Mouse (Mus musculus): Measurements from ENCODE around the gene Tmsb15b1. TPM values are rescaled to one million over a fixed set of nuclear protein-coding genes. Genes with fewer than 3 reads are reported as not detected.

Tmsb15b1 gene
- polyA plus RNA-seq (2015; fragmentation: Nextera tagmentation; extraction: Ambion mirVana) = 17.3 and 23.6 TPM in 2 replicates

GRCm38 (mm10) chrX:136976424-136977084 is at the start of gene Tmsb15b1, which contains the start of gene Tmsb15l:
TSS of gene Tmsb15b1 (minus strand) at chrX:136976874.
TSS of gene Tmsb15l (minus strand) at chrX:136976869.
- WGBS = 28% methylated on average over 15 of the region's 15 CpGs
- ATAC-seq (ENCODE audit: insufficient number of reproducible peaks, low FRiP score, low TSS enrichment, low read depth) = peak; percentile 98

GRCm38 (mm10) chrX:137019310-137019709 is 42.6 kb upstream of the Tmsb15b1 start:
- H3K27ac ChIP-seq = no peak overlapping the region
- no peaks in the 10 kb centered on the region for H3K4me1 ChIP-seq
- H3K4me2 ChIP-seq = no peak overlapping the region
- H3K27me3 ChIP-seq = no peaks in the 10 kb centered on the region
- no peaks in the 10 kb centered on the region for H3K36me3 ChIP-seq
- H3K9me3 ChIP-seq = no peaks in the 10 kb centered on the region
- 21% methylated on average over 1 of the region's 1 CpGs for WGBS
- no peak overlapping the region for H3K4me3 ChIP-seq
- no peak for ATAC-seq (ENCODE audit: insufficient number of reproducible peaks, low FRiP score, low TSS enrichment, low read depth)
- H3K9ac ChIP-seq = no peak overlapping the region

More at GRCm38 (mm10) chrX:136976424-136977084, at the start of gene Tmsb15b1, which contains the start of gene Tmsb15l:
- Histone ChIP-seq H3K36me3 (no peaks in the 10 kb centered on the region), H3K27me3 (no peaks in the 10 kb centered on the region), H3K9me3 (no peaks in the 10 kb centered on the region), H3K4me2 (peak within 1 kb of the TSS; percentile 45), H3K4me3 (peak within 1 kb of the TSS; percentile 47), H3K9ac (peak within 1 kb of the TSS; percentile 37; the same call in 1 of the 2 replicates), H3K4me1 (no peaks in the 10 kb centered on the region), H3K27ac (no peak within 1 kb of the TSS)

GRCm38 (mm10) chrX:137017668-137018067 is 41.0 kb upstream of the Tmsb15b1 start:
- 44% methylated on average over 1 of the region's 1 CpGs for WGBS
- no peak overlapping the region for H3K9ac ChIP-seq
- H3K36me3 ChIP-seq = no peaks in the 10 kb centered on the region
- no peaks in the 10 kb centered on the region for H3K27me3 ChIP-seq
- no peak overlapping the region for H3K4me2 ChIP-seq
- H3K4me1 ChIP-seq = no peaks in the 10 kb centered on the region
- no peaks in the 10 kb centered on the region for H3K9me3 ChIP-seq
- no peak overlapping the region for H3K27ac ChIP-seq
- no peak overlapping the region for H3K4me3 ChIP-seq
- no peak for ATAC-seq (ENCODE audit: insufficient number of reproducible peaks, low FRiP score, low TSS enrichment, low read depth)

GRCm38 (mm10) chrX:137015099-137015709 is 38.5 kb upstream of the Tmsb15b1 start:
- H3K9me3 ChIP-seq = no peaks in the 10 kb centered on the region
- 57% methylated on average over 6 of the region's 6 CpGs for WGBS
- H3K27me3 ChIP-seq = no peaks in the 10 kb centered on the region
- no peak for ATAC-seq (ENCODE audit: insufficient number of reproducible peaks, low FRiP score, low TSS enrichment, low read depth)
- no peak overlapping the region for H3K27ac ChIP-seq
- H3K36me3 ChIP-seq = no peaks in the 10 kb centered on the region; the same call in 1 of the 2 replicates
- H3K9ac ChIP-seq = no peak overlapping the region
- no peaks in the 10 kb centered on the region for H3K4me1 ChIP-seq
- no peak overlapping the region for H3K4me3 ChIP-seq
- no peak overlapping the region for H3K4me2 ChIP-seq

GRCm38 (mm10) chrX:136996256-136996655 is 19.6 kb upstream of the Tmsb15b1 start:
- Histone ChIP-seq H3K4me3 (no peak overlapping the region), H3K4me2 (no peak overlapping the region), H3K9me3 (no peaks in the 10 kb centered on the region), H3K4me1 (no peaks in the 10 kb centered on the region), H3K9ac (no peak overlapping the region), H3K36me3 (no peaks in the 10 kb centered on the region), H3K27ac (no peak overlapping the region), H3K27me3 (peaks cover 27% of the 10 kb centered on the region; the same call in 1 of the 2 replicates)
- ATAC-seq (ENCODE audit: insufficient number of reproducible peaks, low FRiP score, low TSS enrichment, low read depth) = no peak
- WGBS = 78% methylated on average over 2 of the region's 2 CpGs

- no peaks in the 10 kb centered on the region for H3K4me1 ChIP-seq
- no peak overlapping the region for H3K9ac ChIP-seq
Measured at GRCm38 (mm10) chrX:136993641-136994040, 17.0 kb upstream of the Tmsb15b1 start.

GRCm38 (mm10) chrX:136992978-136993547 is 16.4 kb upstream of the Tmsb15b1 start, which contains the start of gene Zcchc18:
TSS of gene Zcchc18 (plus strand) at chrX:136993155.
- peaks cover 29% of the 10 kb centered on the region; the same call in 1 of the 2 replicates for H3K27me3 ChIP-seq
- peak within 1 kb of the TSS; percentile 45 for H3K4me3 ChIP-seq
- no peaks in the 10 kb centered on the region for H3K36me3 ChIP-seq
- H3K4me1 ChIP-seq = no peaks in the 10 kb centered on the region
- H3K9me3 ChIP-seq = no peaks in the 10 kb centered on the region
- no peak within 1 kb of the TSS for H3K27ac ChIP-seq
- peak within 1 kb of the TSS; percentile 59 for H3K4me2 ChIP-seq
- 17% methylated on average over 26 of the region's 26 CpGs for WGBS
- 0 out of 2 replicates have a peak within 1 kb of the TSS, but pooled peaks have one; percentile 10 for H3K9ac ChIP-seq
- peak; percentile 86; the same call in 1 of the 2 replicates for ATAC-seq (ENCODE audit: insufficient number of reproducible peaks, low FRiP score, low TSS enrichment, low read depth)

More at GRCm38 (mm10) chrX:136993641-136994040, 17.0 kb upstream of the Tmsb15b1 start:
- 31% methylated on average over 14 of the region's 14 CpGs for WGBS
- H3K36me3 ChIP-seq = no peaks in the 10 kb centered on the region
- H3K4me2 ChIP-seq = peak overlapping the region; percentile 59
- H3K27me3 ChIP-seq = peaks cover 29% of the 10 kb centered on the region; the same call in 1 of the 2 replicates
- no peak overlapping the region for H3K27ac ChIP-seq
- no peaks in the 10 kb centered on the region for H3K9me3 ChIP-seq
- peak overlapping the region; percentile 45 for H3K4me3 ChIP-seq
- ATAC-seq (ENCODE audit: insufficient number of reproducible peaks, low FRiP score, low TSS enrichment, low read depth) = no peak

- H3K9me3 ChIP-seq = no peaks in the 10 kb centered on the region
- H3K27me3 ChIP-seq = peaks cover 29% of the 10 kb centered on the region; the same call in 1 of the 2 replicates
- no peaks in the 10 kb centered on the region for H3K4me1 ChIP-seq
- H3K27ac ChIP-seq = no peak overlapping the region
- H3K9ac ChIP-seq = no peak overlapping the region
- H3K36me3 ChIP-seq = no peaks in the 10 kb centered on the region
- WGBS = 19% methylated on average over 19 of the region's 19 CpGs
- H3K4me2 ChIP-seq = peak overlapping the region; percentile 59
- ATAC-seq (ENCODE audit: insufficient number of reproducible peaks, low FRiP score, low TSS enrichment, low read depth) = no peak
- peak overlapping the region; percentile 45 for H3K4me3 ChIP-seq
Measured at GRCm38 (mm10) chrX:136992191-136992965, 15.7 kb upstream of the Tmsb15b1 start.

GRCm38 (mm10) chrX:136991274-136991673 is 14.6 kb upstream of the Tmsb15b1 start:
- no peak for ATAC-seq (ENCODE audit: insufficient number of reproducible peaks, low FRiP score, low TSS enrichment, low read depth)
- H3K36me3 ChIP-seq = no peaks in the 10 kb centered on the region
- WGBS = 77% methylated on average over 2 of the region's 2 CpGs
- no peaks in the 10 kb centered on the region for H3K9me3 ChIP-seq
- no peak overlapping the region for H3K4me3 ChIP-seq
- no peak overlapping the region for H3K27ac ChIP-seq
- H3K4me2 ChIP-seq = no peak overlapping the region
- H3K4me1 ChIP-seq = no peaks in the 10 kb centered on the region
- H3K9ac ChIP-seq = no peak overlapping the region
- H3K27me3 ChIP-seq = peaks cover 29% of the 10 kb centered on the region; the same call in 1 of the 2 replicates

GRCm38 (mm10) chrX:136986039-136986438 is 9.4 kb upstream of the Tmsb15b1 start:
- Histone ChIP-seq H3K27me3 (0 out of 2 replicates have a peak, but pooled peaks cover 3% of the 10 kb centered on the region), H3K27ac (no peak overlapping the region), H3K9me3 (no peaks in the 10 kb centered on the region), H3K4me1 (no peaks in the 10 kb centered on the region), H3K36me3 (no peaks in the 10 kb centered on the region), H3K9ac (no peak overlapping the region), H3K4me2 (no peak overlapping the region), H3K4me3 (no peak overlapping the region)
- no peak for ATAC-seq (ENCODE audit: insufficient number of reproducible peaks, low FRiP score, low TSS enrichment, low read depth)

- 0 out of 2 replicates have a peak, but pooled peaks cover 3% of the 10 kb centered on the region for H3K27me3 ChIP-seq
- no peak overlapping the region for H3K4me3 ChIP-seq
- no peak overlapping the region for H3K4me2 ChIP-seq
- ATAC-seq (ENCODE audit: insufficient number of reproducible peaks, low FRiP score, low TSS enrichment, low read depth) = no peak
- no peaks in the 10 kb centered on the region for H3K4me1 ChIP-seq
- H3K27ac ChIP-seq = no peak overlapping the region
- H3K36me3 ChIP-seq = no peaks in the 10 kb centered on the region
- no peaks in the 10 kb centered on the region for H3K9me3 ChIP-seq
- H3K9ac ChIP-seq = no peak overlapping the region
Measured at GRCm38 (mm10) chrX:136978616-136979015, 1.9 kb upstream of the Tmsb15b1 start.
